Mouse (Mus musculus): ENCODE data around the gene Reck.

DNA sequence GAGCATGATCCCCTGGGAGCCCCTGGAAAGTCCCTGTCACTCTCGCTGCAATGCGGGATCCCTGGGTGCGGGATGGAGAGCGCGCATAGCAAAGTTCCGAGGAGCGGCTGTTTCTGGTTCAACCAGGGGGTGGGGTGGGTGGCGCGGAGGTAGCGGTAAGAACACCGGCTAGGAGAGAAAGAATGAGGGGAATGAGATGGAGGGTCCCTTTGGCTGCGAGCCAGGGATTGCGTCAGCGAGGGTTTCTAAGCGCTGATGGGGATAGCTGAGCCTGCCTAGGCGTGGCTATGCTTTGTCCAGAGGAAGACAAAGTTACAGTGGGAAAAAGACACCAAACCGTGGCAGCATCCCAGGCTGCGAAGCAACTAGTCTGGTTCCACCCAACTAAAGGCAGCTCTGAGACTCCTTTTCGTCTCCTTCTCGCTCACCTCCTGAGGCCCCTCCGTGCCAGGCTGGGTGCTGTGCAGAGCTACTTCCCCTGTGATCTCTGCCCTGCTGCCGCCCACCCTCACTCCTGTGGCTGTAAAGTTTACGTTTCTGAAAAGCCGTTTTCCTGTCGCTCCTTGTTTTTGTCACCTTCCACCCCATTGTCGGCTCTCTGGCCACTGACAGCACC is 82.6 kb downstream of the Reck start:
- TF ChIP-seq CTCF (IDR thresholded peaks at IDR 0.05; ENCODE audit: low read depth) (no peak), EP300 (optimal IDR thresholded peaks at IDR 0.05) (no peak)

All from stomach, postnatal 0 days (tissue).